Mouse (Mus musculus) heart, adult 2 months (tissue): Measurements from ENCODE around the gene Gata1.
A peak's percentile ranks its signal among the peaks of the same experiment; 100 is the strongest.

ENCODE experiments used
- CTCF ChIP-seq: fragments of 200-600 bp; IDR thresholded peaks from 2 replicates; pipeline ENCODE4 v1.8.1; 2022; ENCODE audit warnings: antibody characterized with exemption, mild to moderate bottlenecking, moderate library complexity
- EP300 ChIP-seq: fragments of 200-500 bp; IDR thresholded peaks from 2 replicates; pipeline ENCODE4 v1.6.1; 2011; ENCODE audit warnings: low read depth, low read length, control low read depth; ENCODE audit not compliant: insufficient read depth
- POLR2A ChIP-seq: fragments of 200-500 bp; IDR thresholded peaks from 2 replicates; pipeline ENCODE4 v1.6.1; 2011; ENCODE audit warnings: mild to moderate bottlenecking, low read depth, low read length, control low read depth; ENCODE audit not compliant: insufficient read depth

DNA sequence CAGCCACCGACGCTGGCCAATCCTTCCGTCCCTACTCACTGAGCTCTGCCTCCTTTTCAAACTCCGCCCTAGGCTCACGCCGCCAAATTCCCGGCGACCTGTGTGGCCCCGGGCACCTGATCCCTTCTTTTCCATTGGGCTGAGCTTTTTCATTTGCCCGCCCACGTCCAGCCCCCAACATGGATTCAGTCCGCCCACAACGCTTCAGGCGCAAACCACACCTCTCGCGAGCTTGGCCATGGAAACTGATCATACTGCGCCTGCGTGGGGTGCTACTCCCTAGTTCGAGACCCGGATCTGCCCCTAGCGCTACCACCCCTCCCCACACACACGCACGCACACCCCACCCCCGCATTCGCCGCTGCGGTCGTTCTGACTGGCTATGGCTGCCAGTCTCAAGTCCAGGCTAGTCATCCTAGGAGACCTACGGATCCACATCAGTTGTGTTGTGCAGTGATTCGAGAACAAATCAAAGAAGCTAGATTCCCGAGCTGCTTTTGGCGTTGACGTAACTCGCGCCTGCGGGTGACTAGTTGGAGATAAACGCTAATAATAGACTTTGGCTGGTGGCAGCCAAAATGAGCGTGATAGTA, 29.9 kb downstream of the Gata1 start:
- TF ChIP-seq CTCF (no peak), POLR2A (peak; percentile 41; the same call in 1 of the 2 replicates), EP300 (no peak)
